Mouse (Mus musculus) lung, postnatal 0 days (tissue): ENCODE results near the gene Nampt.

Experiments
- CTCF ChIP-seq: IDR thresholded peaks from 2 replicates; pipeline ENCODE4 v1.5.1; 2016; ENCODE audit warnings: antibody characterized with exemption, mild to moderate bottlenecking
- EP300 ChIP-seq: IDR thresholded peaks from 2 replicates; pipeline ENCODE4 v1.6.1; 2016; ENCODE audit warnings: antibody characterized with exemption, mild to moderate bottlenecking, control low read depth

- TF ChIP-seq EP300 (no peak), CTCF (no peak)
These were observed 41.5 kb downstream of the Nampt start for GRCm38 (mm10) chr12:32860820-32861219.
